Mouse (Mus musculus) kidney, adult 2 months (tissue): Measurements from ENCODE around the gene Prkn.

Source experiments
- CTCF ChIP-seq: fragments of 200-500 bp; conservative IDR thresholded peaks from 2 replicates; pipeline ENCODE4 v1.5.1; 2011; ENCODE audit warnings: low read depth, mild to moderate bottlenecking, control low read depth, low read length, moderate library complexity, mixed read lengths; ENCODE audit not compliant: insufficient read depth, insufficient read length
- POLR2A ChIP-seq: fragments of 200-500 bp; IDR thresholded peaks from one replicate; pipeline ENCODE4 v1.6.1; 2011; ENCODE audit warnings: low read depth, low read length, control low read depth

- TF ChIP-seq CTCF, result no peak
- TF ChIP-seq POLR2A, result no peak
These were observed 1181.1 kb downstream of the Prkn start for GRCm38 (mm10) chr17:12021326-12021725.
